Mouse (Mus musculus) ES-E14 (cell line): ENCODE results near the gene Hoxc10.

Experiments
- HCFC1 ChIP-seq: IDR thresholded peaks from 2 replicates; pipeline ENCODE4 v1.6.1; 2012; ENCODE audit warnings: low read length, inconsistent platforms, borderline replicate concordance; ENCODE audit not compliant: insufficient read depth
- MAFK ChIP-seq: IDR thresholded peaks from 2 replicates; pipeline ENCODE4 v1.6.1; 2014; ENCODE audit warnings: mild to moderate bottlenecking, low read depth, low read length, inconsistent platforms; ENCODE audit not compliant: insufficient read depth

GRCm38 (mm10) chr15:103010847-103011555, 44.4 kb downstream of the Hoxc10 start:
- TF ChIP-seq HCFC1 (no peak), MAFK (no peak)
